Mouse (Mus musculus) thymus, adult 2 months (tissue): ENCODE results near the gene Tceanc2.

ENCODE experiments used
- CTCF ChIP-seq: fragments of 200-500 bp; IDR thresholded peaks from 2 replicates; pipeline ENCODE4 v1.5.1; 2012; ENCODE audit warnings: mild to moderate bottlenecking, control low read depth, low read length, moderate library complexity, borderline replicate concordance; ENCODE audit not compliant: control insufficient read depth, poor library complexity, insufficient read depth; ENCODE audit errors: extremely low read depth
- POLR2A ChIP-seq: fragments of 200-500 bp; IDR thresholded peaks from 2 replicates; pipeline ENCODE4 v1.6.1; 2012; ENCODE audit warnings: mild to moderate bottlenecking, low read length, control low read depth, moderate library complexity; ENCODE audit not compliant: control insufficient read depth, poor library complexity, insufficient read depth; ENCODE audit errors: extremely low read depth

- TF ChIP-seq CTCF (no peak), POLR2A (no peak)
Observed at GRCm38 (mm10) chr4:107124376-107124775, 54.5 kb downstream of the Tceanc2 start.
